Mouse (Mus musculus): ENCODE data around the gene Cracr2a.

- TF ChIP-seq CTCF (IDR thresholded peaks at IDR 0.05; ENCODE audit: low read depth, low read length) (no peak), POLR2A (IDR thresholded peaks at IDR 0.05; ENCODE audit: extremely low read depth, insufficient read depth, low read length) (no peak)
Measured at GRCm38 (mm10) chr6:127655988-127656387, 94.8 kb downstream of the Cracr2a start.
